Mouse (Mus musculus): ENCODE data around the gene Gm9747. TPM values are rescaled to one million over a fixed set of nuclear protein-coding genes. Genes with fewer than 3 reads are reported as not detected.

Gene Gm9747
- total and polyA plus RNA-seq, 3 experiments = not detected

DNA sequence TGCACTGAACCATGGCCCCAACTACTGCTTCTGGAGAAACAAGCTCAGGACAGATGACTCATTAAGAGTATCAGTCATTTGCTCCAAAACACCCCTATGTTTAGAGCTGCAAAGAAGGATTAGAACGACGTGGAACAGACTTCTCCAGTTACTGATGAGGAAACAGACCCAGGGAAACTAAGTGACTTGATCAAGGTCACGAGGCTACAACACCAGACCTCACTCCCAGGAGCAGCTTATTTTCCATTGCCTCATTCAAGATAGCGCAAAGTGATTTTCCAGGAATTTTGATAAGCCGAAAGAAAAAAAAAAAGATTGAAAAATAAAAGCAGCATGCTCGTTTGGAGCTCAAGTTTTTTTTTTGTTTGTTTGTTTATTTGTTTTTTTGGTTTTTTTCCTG, 48.9 kb downstream of the Gm9747 start:
- Histone ChIP-seq H3K27ac (ENCODE audit: insufficient read depth, low read depth) (no peak overlapping the region), H3K4me2 (ENCODE audit: insufficient read depth, low read depth, poor library complexity, severe bottlenecking) (no peak overlapping the region), H3K9ac (ENCODE audit: insufficient read depth, low read depth) (no peak overlapping the region), H3K9me3 (replicated peaks; ENCODE audit: low read length) (no peaks in the 10 kb centered on the region), H3K27me3 (replicated peaks) (no peaks in the 10 kb centered on the region), H3K4me1 (ENCODE audit: control insufficient read depth in 1 of 2, insufficient read depth in 2 of 2) (no peaks in the 10 kb centered on the region), H3K36me3 (replicated peaks in 1 of 2; ENCODE audit: control insufficient read depth in 1 of 2, insufficient read depth in 1 of 2, low read length in 1 of 2) (no peaks in the 10 kb centered on the region), H3K4me3 (replicated peaks in 1 of 3; ENCODE audit: low read depth in 2 of 3, low read length in 2 of 3, poor library complexity in 1 of 3) (no peak overlapping the region), H3K79me2 (replicated peaks; ENCODE audit: control insufficient read depth, extremely low read depth, insufficient read depth, poor library complexity, severe bottlenecking) (no peaks in the 10 kb centered on the region)
- in situ Hi-C loops (cut with MboI; ENCODE audit: low pct_ligation_motif_present, low pct_unique_long_range_greater_than_20kb, low sequenced_read_pairs) (loop anchor here (25.0 kb wide), 1 partner anchor 970 kb away; no protein-coding TSS in a partner anchor), dilution Hi-C loops (cut with MboI; ENCODE audit: extremely low pct_ligation_motif_present, extremely low pct_unique_long_range_greater_than_20kb, low sequenced_read_pairs) (no loop called here)
- no peak for DNase-seq (ENCODE audit: extremely low read depth)
- TF ChIP-seq BHLHE40 (IDR thresholded peaks at IDR 0.05; ENCODE audit: low read depth, low read length) = no peak
- no peak for TF ChIP-seq USF1 (IDR thresholded peaks at IDR 0.05; ENCODE audit: low read depth, low read length)
- TF ChIP-seq TCF12 (IDR thresholded peaks at IDR 0.05; ENCODE audit: low read depth, low read length) = no peak
- no peak for TF ChIP-seq TBP (conservative IDR thresholded peaks at IDR 0.05; ENCODE audit: low read depth, low read length)
- TF ChIP-seq SIN3A (IDR thresholded peaks at IDR 0.05; ENCODE audit: low read length) = no peak
- no peak for TF ChIP-seq MYC (IDR thresholded peaks at IDR 0.05; ENCODE audit: low read depth, low read length)
- TF ChIP-seq MAX (IDR thresholded peaks at IDR 0.05; ENCODE audit: low read length) = no peak
- TF ChIP-seq ETS1 (conservative IDR thresholded peaks at IDR 0.05; ENCODE audit: low read depth, low read length) = no peak
- no peak for TF ChIP-seq MXI1 (IDR thresholded peaks at IDR 0.05; ENCODE audit: low read depth, low read length)
- TF ChIP-seq NELFE (IDR thresholded peaks at IDR 0.05; ENCODE audit: low read depth, low read length) = no peak
- no peak for TF ChIP-seq JUND (conservative IDR thresholded peaks at IDR 0.05; ENCODE audit: low read depth, low read length)
- no peak for TF ChIP-seq MAFK (IDR thresholded peaks at IDR 0.05; ENCODE audit: insufficient replicate concordance, low read length)
- no peak for TF ChIP-seq USF2 (conservative IDR thresholded peaks at IDR 0.05; ENCODE audit: low read depth, low read length)
- TF ChIP-seq KAT2A (IDR thresholded peaks at IDR 0.05; ENCODE audit: insufficient replicate concordance, low read length) = no peak
- TF ChIP-seq ZKSCAN1 (IDR thresholded peaks at IDR 0.05; ENCODE audit: borderline replicate concordance, low read depth, low read length) = no peak
- TF ChIP-seq RCOR1 (conservative IDR thresholded peaks at IDR 0.05; ENCODE audit: low read depth, low read length) = no peak
- TF ChIP-seq ZC3H11A (IDR thresholded peaks at IDR 0.05; ENCODE audit: low read depth, low read length) = no peak

DNA sequence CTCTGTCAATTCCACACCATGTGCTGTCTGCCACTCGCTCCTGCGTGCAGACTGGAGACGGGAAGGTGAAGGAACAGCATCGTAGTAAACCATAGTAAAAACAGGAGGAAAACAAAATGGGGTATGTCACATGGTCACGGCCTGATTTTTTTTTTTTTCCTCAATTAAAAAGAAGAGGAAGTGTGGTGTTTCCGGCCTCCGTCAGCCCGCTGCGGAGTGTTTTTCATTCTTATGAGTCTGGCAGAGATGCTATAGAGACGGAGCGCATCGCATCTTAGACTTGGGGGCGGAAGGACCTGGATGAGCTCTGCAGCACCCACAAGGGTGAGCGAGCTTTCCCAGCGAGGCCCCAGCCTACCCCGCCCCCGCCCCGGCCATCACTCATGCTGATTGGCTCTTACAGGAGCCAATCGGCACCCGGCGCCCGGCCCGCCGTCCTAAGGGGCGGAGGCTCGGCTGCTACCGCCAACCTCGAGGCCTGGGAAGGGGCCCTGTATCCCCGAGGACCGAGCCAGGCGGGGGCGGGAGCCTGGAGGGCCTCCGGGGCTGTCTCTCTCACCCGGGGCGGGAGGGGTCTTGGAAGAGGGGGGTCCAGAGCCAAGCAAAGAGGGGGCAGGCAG, 50.2 kb downstream of the Gm9747 start:
- Histone ChIP-seq H3K4me3 (replicated peaks in 1 of 3; ENCODE audit: low read depth in 2 of 3, low read length in 2 of 3, poor library complexity in 1 of 3) (peak overlapping the region in 1 of 3 experiments; percentile 41), H3K4me2 (ENCODE audit: insufficient read depth, low read depth, poor library complexity, severe bottlenecking) (peak overlapping the region; percentile 46), H3K27me3 (replicated peaks) (no peaks in the 10 kb centered on the region), H3K27ac (ENCODE audit: insufficient read depth, low read depth) (no peak overlapping the region), H3K9me3 (replicated peaks; ENCODE audit: low read length) (no peaks in the 10 kb centered on the region), H3K9ac (ENCODE audit: insufficient read depth, low read depth) (no peak overlapping the region; the same call in 1 of the 2 replicates), H3K4me1 (ENCODE audit: control insufficient read depth in 1 of 2, insufficient read depth in 2 of 2) (no peaks in the 10 kb centered on the region), H3K36me3 (replicated peaks in 1 of 2; ENCODE audit: control insufficient read depth in 1 of 2, insufficient read depth in 1 of 2, low read length in 1 of 2) (no peaks in the 10 kb centered on the region), H3K79me2 (replicated peaks; ENCODE audit: control insufficient read depth, extremely low read depth, insufficient read depth, poor library complexity, severe bottlenecking) (no peaks in the 10 kb centered on the region)
- in situ Hi-C loops (cut with MboI; ENCODE audit: low pct_ligation_motif_present, low pct_unique_long_range_greater_than_20kb, low sequenced_read_pairs) (loop anchor here (25.0 kb wide), 1 partner anchor 971 kb away; no protein-coding TSS in a partner anchor), dilution Hi-C loops (cut with MboI; ENCODE audit: extremely low pct_ligation_motif_present, extremely low pct_unique_long_range_greater_than_20kb, low sequenced_read_pairs) (no loop called here)
- TF ChIP-seq ZNF384 (IDR thresholded peaks at IDR 0.05; ENCODE audit: low read depth, low read length) (peak; percentile 78), USF1 (IDR thresholded peaks at IDR 0.05; ENCODE audit: low read depth, low read length) (peak; percentile 21; the same call in 1 of the 2 replicates), POLR2AphosphoS2 (IDR thresholded peaks at IDR 0.05; ENCODE audit: low read depth, low read length) (no peak), NELFE (IDR thresholded peaks at IDR 0.05; ENCODE audit: low read depth, low read length) (no peak), MAX (IDR thresholded peaks at IDR 0.05; ENCODE audit: low read length) (peak; percentile 33; the same call in 1 of the 2 replicates), JUND (conservative IDR thresholded peaks at IDR 0.05; ENCODE audit: low read depth, low read length) (no peak), CHD1 (IDR thresholded peaks at IDR 0.05; ENCODE audit: low read depth, low read length) (no peak), ELF1 (IDR thresholded peaks at IDR 0.05; ENCODE audit: low read depth, low read length) (0 out of 2 replicates have a peak, but pooled peaks have one; percentile 15), POLR2A (IDR thresholded peaks at IDR 0.05; ENCODE audit: low read depth, low read length) (peak; percentile 37; the same call in 1 of the 2 replicates)
- peak; percentile 68 for DNase-seq (ENCODE audit: extremely low read depth)
